18 mouse cellular contexts compared by ENCODE assay signal in the genomic region with DNA sequence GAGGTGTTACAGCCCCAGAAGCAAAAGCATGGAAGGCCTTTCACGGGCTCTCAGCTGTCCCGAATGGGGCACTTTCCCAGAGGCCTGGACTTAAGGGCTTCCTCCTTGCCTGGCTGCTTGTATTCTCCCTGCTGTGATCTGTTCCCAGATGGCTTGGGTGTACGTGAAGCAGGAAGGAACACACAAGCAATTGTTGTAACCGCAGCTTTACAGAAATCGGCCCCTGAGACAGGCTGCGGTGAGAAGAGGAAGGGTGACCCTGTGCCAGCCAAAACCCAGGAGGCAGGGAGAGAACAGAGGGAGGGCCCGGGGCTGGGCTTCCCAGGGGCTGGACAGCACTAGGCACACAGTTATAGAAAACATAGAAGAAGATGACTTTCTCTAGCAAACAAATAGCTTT. TPM values are rescaled to one million over a fixed set of nuclear protein-coding genes. Genes with fewer than 3 reads are reported as not detected.
DNase-seq lines count a peak whose midpoint lies in the region; ATAC-seq and TF ChIP-seq lines count a peak whose summit lies in the region.
"Had no signal": no experiment of that assay in that cellular context is flagged by ENCODE, and none has a peak within 500 bp of the region (broad histone marks: within the 10 kb centered on the region; RNA-seq: fewer than 3 reads in every experiment).

No protein-coding gene starts in this region.

- TF ChIP-seq POLR2A in heart, adult 2 months (IDR thresholded peaks at IDR 0.05; ENCODE audit: insufficient read depth, low read depth, low read length) = no peak

- no peak for ATAC-seq in kidney, embryonic 16.5 days (ENCODE audit: low FRiP score, low TSS enrichment)
- no peak for ATAC-seq in midbrain, postnatal 0 days (ENCODE audit: low FRiP score)

- no peaks in the 10 kb centered on the region for H3K27me3 ChIP-seq in heart, adult 2 months (ENCODE audit: control insufficient read depth, insufficient read depth, low read length)
- no peaks in the 10 kb centered on the region for H3K27me3 ChIP-seq in kidney, embryonic 16.5 days (ENCODE audit: insufficient read depth, low read length)
- no peaks in the 10 kb centered on the region for H3K27me3 ChIP-seq in midbrain, postnatal 0 days (ENCODE audit: insufficient read depth, low read length)
- H3K27me3 ChIP-seq: hindbrain, embryonic 15.5 days had no signal

- no peaks in the 10 kb centered on the region for H3K36me3 ChIP-seq in heart, adult 2 months (ENCODE audit: control insufficient read depth, insufficient read depth, low read length)
- no peaks in the 10 kb centered on the region for H3K36me3 ChIP-seq in kidney, embryonic 16.5 days (ENCODE audit: insufficient read depth, low read length)
- H3K36me3 ChIP-seq in midbrain, postnatal 0 days (ENCODE audit: insufficient read depth, low read length) = peaks cover 18% of the 10 kb centered on the region
- H3K36me3 ChIP-seq: midbrain, embryonic 10.5 days had no signal

- no peak for TF ChIP-seq CTCF in heart, adult 2 months (IDR thresholded peaks at IDR 0.05)
- no peak for TF ChIP-seq CTCF in midbrain, postnatal 0 days (IDR thresholded peaks at IDR 0.05)

- DNase-seq in heart, adult 2 months = peak in 1 of 2 experiments; percentile 17
- DNase-seq in heart, adult 8-10 months (ENCODE audit: low spot score) = no peak
- no peak for DNase-seq in kidney, postnatal 36 days
- DNase-seq in thymus, postnatal 0 days (ENCODE audit: low spot score) = peak; percentile 18
- DNase-seq in thymus, adult 18-20 months = no peak
- no peak for DNase-seq in spleen, postnatal 14 days (ENCODE audit: low spot score in 2 of 2)
- DNase-seq in midbrain, postnatal 0 days (ENCODE audit: low spot score) = no peak
- DNase-seq: cerebellum, adult 8-10 months; embryo, embryonic 11 days; gastrocnemius, postnatal 25 days; kidney, adult 9 months; lung, adult 18-20 months had no signal

- H3K9me3 ChIP-seq in kidney, embryonic 16.5 days (ENCODE audit: low read length) = no peaks in the 10 kb centered on the region
- H3K9me3 ChIP-seq in midbrain, postnatal 0 days (ENCODE audit: low read length) = no peaks in the 10 kb centered on the region
- H3K9me3 ChIP-seq: hindbrain, embryonic 15.5 days; midbrain, embryonic 10.5 days had no signal

- H3K79me2 ChIP-seq in heart, adult 2 months (replicated peaks; ENCODE audit: control insufficient read depth, insufficient read depth, low read length) = no peaks in the 10 kb centered on the region

- peaks cover 4% of the 10 kb centered on the region for H3K4me1 ChIP-seq in heart, adult 2 months (ENCODE audit: control insufficient read depth, insufficient read depth, low read length)
- H3K4me1 ChIP-seq in kidney, embryonic 16.5 days (ENCODE audit: insufficient read depth, low read length) = peaks cover 22% of the 10 kb centered on the region
- peaks cover 3% of the 10 kb centered on the region; the same call in 1 of the 2 replicates for H3K4me1 ChIP-seq in midbrain, postnatal 0 days (ENCODE audit: insufficient read depth, low read length)

- no peak overlapping the region for H3K9ac ChIP-seq in heart, adult 2 months (ENCODE audit: low read depth, low read length)
- H3K9ac ChIP-seq in kidney, embryonic 16.5 days (replicated peaks; ENCODE audit: low read length) = no peak overlapping the region
- no peak overlapping the region for H3K9ac ChIP-seq in midbrain, postnatal 0 days (replicated peaks; ENCODE audit: low read length, poor library complexity, severe bottlenecking)
- H3K9ac ChIP-seq: hindbrain, embryonic 15.5 days had no signal

- intact Hi-C loops in heart, adult 2 months (cut with DNase I) = loop anchor here (10.0 kb wide), 1 partner anchor 214 kb away; no protein-coding TSS in a partner anchor

- TF ChIP-seq EP300 in heart, adult 2 months (IDR thresholded peaks at IDR 0.05; ENCODE audit: insufficient read depth, low read depth, low read length) = no peak

- H3K4me2 ChIP-seq in kidney, embryonic 16.5 days (replicated peaks; ENCODE audit: low read depth, low read length) = no peak overlapping the region
- H3K4me2 ChIP-seq in midbrain, postnatal 0 days (ENCODE audit: low read depth, low read length, poor library complexity, severe bottlenecking) = no peak overlapping the region
- H3K4me2 ChIP-seq: hindbrain, embryonic 15.5 days had no signal

- peak overlapping the region; percentile 31; the same call in 1 of the 2 replicates for H3K27ac ChIP-seq in heart, adult 2 months
- H3K27ac ChIP-seq in kidney, embryonic 16.5 days (ENCODE audit: low read length) = 0 out of 2 replicates have a peak overlapping the region, but pooled peaks have one; percentile 4
- no peak overlapping the region for H3K27ac ChIP-seq in midbrain, postnatal 0 days (ENCODE audit: low read depth, low read length)
- H3K27ac ChIP-seq: hindbrain, embryonic 15.5 days; midbrain, embryonic 10.5 days had no signal

- no peak overlapping the region for H3K4me3 ChIP-seq in heart, adult 2 months
- H3K4me3 ChIP-seq in kidney, embryonic 16.5 days (ENCODE audit: low read length) = no peak overlapping the region
- H3K4me3 ChIP-seq in midbrain, postnatal 0 days (ENCODE audit: low read depth, low read length) = no peak overlapping the region
- H3K4me3 ChIP-seq: hindbrain, embryonic 15.5 days; midbrain, embryonic 10.5 days had no signal

- 38% methylated on average over 7 of the region's 7 CpGs for WGBS in heart, adult 2 months
- whole genome bisulfite sequencing in kidney, embryonic 16.5 days = 54% methylated on average over 7 of the region's 7 CpGs
- WGBS in midbrain, postnatal 0 days = 58% methylated on average over 7 of the region's 7 CpGs

RNA-seq across cellular contexts. Expression of gene Armh2, which starts 30.1 kb away (rescaled TPM):
- not detected for total RNA-seq in heart, adult 2 months (2021)
- polyA plus RNA-seq in heart, adult 2 months (2012; rRNA removed) = not detected in 2 replicates
- total RNA-seq in heart, adult 8-10 months (2022) = not detected
- not detected in 2 replicates for polyA plus RNA-seq in kidney, embryonic 16.5 days (2015; fragmentation: Nextera tagmentation; extraction: Ambion mirVana)
- polyA plus RNA-seq in thymus, postnatal 0 days (2015; fragmentation: Nextera tagmentation; extraction: Ambion mirVana) = not detected in 2 replicates
- not detected in 2 replicates for total RNA-seq in midbrain, postnatal 0 days (2014; rRNA removed)
- 0.20 TPM in 1 of 2 replicates, not detected in the other for polyA plus RNA-seq in midbrain, postnatal 0 days (2015; fragmentation: Nextera tagmentation; extraction: Ambion mirVana)
- total RNA-seq: adrenal gland, adult 18-20 months; gastrocnemius, postnatal 25 days; layer of hippocampus, postnatal 14 days; left cerebral cortex, postnatal 36 days had no signal
- polyA plus RNA-seq: hindbrain, embryonic 15.5 days; midbrain, embryonic 10.5 days had no signal

RNA-seq across cellular contexts. Expression of gene Gmnn, which starts 50.8 kb away (rescaled TPM):
- 10 to 100 TPM; 45.9 to 72.3 TPM for total RNA-seq in heart, adult 2 months (2021)
- 12.9 and 18.4 TPM in 2 replicates for polyA plus RNA-seq in heart, adult 2 months (2012; rRNA removed)
- 10 to 100 TPM; 48.1 to 77.5 (median 69.4) TPM for total RNA-seq in heart, adult 8-10 months (2022)
- polyA plus RNA-seq in kidney, embryonic 16.5 days (2015; fragmentation: Nextera tagmentation; extraction: Ambion mirVana) = 103 and 104 TPM in 2 replicates
- 160 and 170 TPM in 2 replicates for polyA plus RNA-seq in thymus, postnatal 0 days (2015; fragmentation: Nextera tagmentation; extraction: Ambion mirVana)
- total RNA-seq in midbrain, postnatal 0 days (2014; rRNA removed) = 2.3 and 9.4 TPM in 2 replicates
- 10.2 and 11.6 TPM in 2 replicates for polyA plus RNA-seq in midbrain, postnatal 0 days (2015; fragmentation: Nextera tagmentation; extraction: Ambion mirVana)
